Mouse (Mus musculus) ZHBTc4 (cell line): ENCODE results near the gene Btnl4.
"Not testable (repeated sequence)": the region's sequence is repeated elsewhere in the genome, so short reads cannot be mapped to it uniquely, and the experiment has no call there.

Source experiments
- DNase-seq: peaks from one replicate; pipeline ENCODE4 v3.0.0-alpha.2; 2011; ENCODE audit warnings: low read depth, low spot score

Btnl4 gene

GRCm38 (mm10) chr17:34477238-34478013, at the start of gene Btnl4:
TSS of gene Btnl4 (minus strand) at chr17:34477318.
- DNase-seq: not testable (repeated sequence)

DNA sequence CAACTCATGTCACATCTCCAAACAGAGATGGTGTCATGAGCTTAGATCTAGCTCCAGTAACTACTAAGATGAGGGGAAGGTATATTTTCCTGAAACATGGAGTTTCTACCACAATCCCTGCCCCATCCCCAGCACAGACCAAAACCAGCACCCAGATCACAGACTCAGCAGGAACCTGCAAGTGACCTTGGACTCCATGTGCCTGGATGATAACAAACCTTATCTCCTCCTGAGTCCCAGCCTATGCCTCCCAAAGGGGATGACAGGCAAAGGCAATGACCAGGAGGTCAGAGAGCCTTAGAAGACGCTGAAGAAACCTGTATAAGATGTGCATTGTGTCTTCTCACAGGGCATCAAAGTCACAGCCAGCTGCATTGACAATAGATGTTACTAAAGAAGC, 41.9 kb upstream of the Btnl4 start:
- no peak for DNase-seq

DNA sequence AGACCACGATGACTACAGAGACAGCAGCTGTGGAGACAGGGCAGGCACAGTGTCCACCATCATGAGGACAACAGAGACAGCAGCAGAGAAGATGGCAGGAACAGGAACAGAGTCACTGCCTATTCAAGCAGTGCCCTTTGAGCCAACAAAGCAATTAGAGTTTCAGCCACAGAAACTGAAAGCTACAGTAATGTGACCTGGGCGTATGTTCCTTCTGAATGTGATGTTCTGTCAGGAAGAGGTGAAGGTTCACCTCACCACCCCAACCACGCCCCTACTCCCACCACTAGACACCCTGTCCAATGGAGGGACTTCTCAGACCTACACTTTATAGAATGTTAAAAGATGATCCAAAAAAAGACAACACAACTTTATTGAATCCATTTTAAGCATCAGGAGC, 41.5 kb upstream of the Btnl4 start:
- not testable (repeated sequence) for DNase-seq

- DNase-seq: no peak
Observed at GRCm38 (mm10) chr17:34517795-34518194, 40.7 kb upstream of the Btnl4 start.

GRCm38 (mm10) chr17:34517252-34517651, 40.1 kb upstream of the Btnl4 start, which contains the start of gene Btnl6:
TSS of gene Btnl6 (minus strand) at chr17:34517352.
- no peak for DNase-seq

DNA sequence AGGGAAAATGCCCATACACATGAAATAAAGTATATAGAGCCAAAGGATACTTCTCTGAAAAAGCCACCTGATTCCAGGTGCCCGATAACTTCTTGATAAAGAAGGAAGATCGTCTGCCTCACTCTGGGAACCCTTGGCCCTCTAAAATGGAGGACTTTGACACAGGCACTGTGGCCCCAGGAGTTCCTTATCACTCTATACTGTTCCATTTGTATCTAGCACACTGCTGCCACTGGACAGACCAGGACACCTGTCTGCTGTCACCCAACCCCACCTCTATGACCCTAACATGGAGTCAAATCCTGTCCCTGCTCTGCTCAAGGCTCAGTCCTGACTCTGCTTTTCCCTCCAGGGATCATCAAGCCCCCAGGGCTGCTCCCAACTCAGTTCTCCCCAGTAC, 39.4 kb upstream of the Btnl4 start:
- DNase-seq: no peak

GRCm38 (mm10) chr17:34511723-34512122, 34.6 kb upstream of the Btnl4 start:
- DNase-seq: peak; percentile 40

- DNase-seq: no peak
Observed at GRCm38 (mm10) chr17:34507591-34507990, 30.5 kb upstream of the Btnl4 start.

- not testable (repeated sequence) for DNase-seq
Observed at GRCm38 (mm10) chr17:34497726-34498125, 20.6 kb upstream of the Btnl4 start.

DNA sequence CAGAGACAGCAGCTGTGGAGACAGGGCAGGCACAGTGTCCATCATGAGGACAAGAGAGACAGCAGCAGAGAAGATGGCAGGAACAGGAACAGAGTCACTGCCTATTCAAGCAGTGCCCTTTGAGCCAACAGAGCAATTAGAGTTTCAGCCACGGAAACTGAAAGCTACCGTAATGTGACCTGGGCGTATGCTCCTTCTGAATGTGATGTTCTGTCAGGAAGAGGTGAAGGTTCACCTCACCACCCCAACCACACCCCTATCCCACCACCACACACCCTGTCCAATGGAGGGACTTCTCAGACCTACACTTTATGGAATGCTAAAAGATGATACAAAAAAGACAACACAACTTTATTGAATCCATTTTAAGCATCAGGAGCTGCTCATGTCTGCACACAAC, 20.2 kb upstream of the Btnl4 start:
- DNase-seq: not testable (repeated sequence)

GRCm38 (mm10) chr17:34496539-34496938, 19.4 kb upstream of the Btnl4 start:
- no peak for DNase-seq

GRCm38 (mm10) chr17:34495156-34495555, 18.0 kb upstream of the Btnl4 start:
- not testable (repeated sequence) for DNase-seq

GRCm38 (mm10) chr17:34492796-34493195, 15.7 kb upstream of the Btnl4 start:
- no peak for DNase-seq

DNA sequence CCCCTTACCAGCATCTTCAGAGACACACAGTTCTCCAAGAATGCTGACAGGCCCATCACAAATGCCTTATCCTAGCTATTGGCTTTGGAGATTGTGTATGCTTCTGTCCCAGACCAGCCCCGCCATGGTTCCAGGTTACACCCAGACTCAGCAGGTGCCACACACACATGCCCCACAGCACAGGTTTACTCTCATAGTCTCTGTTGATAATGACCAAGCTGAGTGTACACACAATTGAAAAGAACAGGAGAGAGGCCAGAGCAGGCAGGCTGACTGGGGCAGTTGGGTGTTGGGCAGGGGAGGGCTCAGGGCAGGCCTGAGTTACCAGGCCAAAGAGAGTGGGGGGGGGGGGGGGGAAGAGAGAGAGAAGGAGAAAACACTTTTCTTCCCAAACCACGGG, 691 bp downstream of the Btnl4 start:
- DNase-seq: no peak

GRCm38 (mm10) chr17:34475060-34475459, 2.1 kb downstream of the Btnl4 start:
- DNase-seq: no peak

DNA sequence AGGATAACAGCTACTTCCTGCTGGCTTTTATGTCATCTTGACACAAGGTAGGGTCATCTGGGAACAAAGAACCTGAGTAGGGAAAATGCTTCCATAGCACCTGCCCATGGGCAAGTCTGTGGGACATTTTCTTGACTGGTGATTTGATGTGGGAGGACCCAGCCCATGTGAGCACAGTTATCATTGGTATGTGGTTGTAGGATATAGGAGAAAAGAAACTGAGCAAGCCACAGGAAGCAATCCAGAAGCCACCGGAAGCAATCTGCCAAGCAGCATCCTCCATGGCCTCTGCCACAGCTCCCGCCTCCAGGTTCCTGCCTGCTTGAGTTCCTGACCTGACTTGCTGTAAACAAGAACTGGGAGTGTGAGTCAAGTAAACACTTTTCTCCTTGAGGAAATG, 6.6 kb downstream of the Btnl4 start:
- no peak for DNase-seq

DNA sequence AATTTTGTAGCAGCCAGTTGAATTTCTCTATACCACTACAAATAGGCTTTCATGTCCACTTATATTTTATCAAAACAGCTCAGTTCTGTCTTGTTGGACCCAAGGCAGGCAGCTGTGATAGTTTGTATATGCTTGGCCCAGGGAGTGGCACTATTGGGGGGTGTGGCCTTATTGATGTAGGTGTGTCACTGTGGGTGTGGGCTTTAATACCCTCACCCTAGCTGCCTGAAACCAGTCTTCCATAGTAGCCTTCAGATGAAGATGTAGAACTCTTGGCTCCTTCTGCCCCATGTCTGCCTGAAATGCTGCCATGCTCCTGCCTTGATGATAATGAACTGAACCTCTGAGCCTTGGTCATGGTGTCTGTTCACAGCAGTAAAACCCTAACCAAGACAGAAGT, 11.2 kb downstream of the Btnl4 start:
- DNase-seq: not testable (repeated sequence)

DNA sequence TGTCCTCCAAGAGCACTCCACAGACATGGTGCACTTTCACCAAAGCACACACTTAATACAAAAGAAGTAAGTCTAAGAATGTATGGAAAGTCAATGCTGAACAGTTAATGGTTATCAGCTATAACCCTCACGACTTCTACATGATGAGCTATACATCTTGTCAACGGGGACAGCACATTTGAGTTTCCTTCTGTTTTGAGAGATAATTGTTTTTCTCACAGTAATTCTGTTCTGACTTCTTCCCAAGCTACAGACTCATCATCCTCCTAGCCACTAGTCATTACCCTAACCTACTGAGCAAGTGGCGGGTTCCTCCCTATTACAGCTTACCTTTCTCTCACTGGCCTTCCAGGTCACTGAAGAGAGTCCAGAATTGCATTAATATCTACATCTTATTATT, 17.9 kb downstream of the Btnl4 start:
- DNase-seq: no peak

GRCm38 (mm10) chr17:34457668-34458067, 19.4 kb downstream of the Btnl4 start:
- DNase-seq: no peak

- no peak for DNase-seq
Observed at GRCm38 (mm10) chr17:34448473-34449041, 28.6 kb downstream of the Btnl4 start.

GRCm38 (mm10) chr17:34441990-34442389, 35.1 kb downstream of the Btnl4 start:
- no peak for DNase-seq

DNA sequence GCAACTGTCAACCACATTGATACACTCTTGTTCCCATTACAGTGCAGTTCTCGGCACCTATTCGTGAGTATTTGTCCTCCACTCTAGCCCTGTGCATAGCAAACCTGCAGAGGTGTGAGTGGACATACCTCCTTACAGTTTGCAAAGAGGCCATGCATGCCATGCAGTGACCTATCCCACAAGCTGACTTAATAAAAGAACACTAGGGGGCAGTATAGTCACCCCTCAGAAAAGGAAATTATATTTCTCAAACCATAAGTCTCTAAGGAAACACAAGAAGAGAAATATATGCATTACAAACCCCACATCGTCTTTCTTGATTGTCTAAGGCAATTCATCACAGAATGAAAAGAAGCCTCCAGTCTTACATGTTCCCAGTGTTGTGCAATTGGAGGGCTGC, 37.3 kb downstream of the Btnl4 start:
- DNase-seq: peak; percentile 21

DNA sequence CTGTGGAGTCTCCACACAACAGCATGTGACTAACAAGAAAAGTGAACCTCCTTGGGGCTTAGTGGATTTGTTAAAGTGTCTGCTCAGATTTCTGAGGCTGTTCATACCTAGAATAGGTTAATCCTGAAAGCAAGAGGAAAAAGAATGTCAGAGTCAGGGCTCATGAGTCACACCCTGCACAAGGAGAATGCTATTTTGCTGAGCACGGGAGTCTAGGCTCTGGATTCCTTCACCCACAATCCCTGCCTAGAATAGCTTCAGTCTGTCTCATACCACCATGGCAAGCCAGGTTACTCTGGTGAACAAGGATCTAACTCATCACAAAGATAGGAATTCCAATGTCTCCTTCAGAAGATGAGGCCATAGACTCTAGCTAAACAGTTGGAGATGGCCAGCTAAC, 38.5 kb downstream of the Btnl4 start:
- DNase-seq: no peak
